Mouse (Mus musculus) ovary, adult 10 weeks (tissue): ENCODE data around the gene Olfr398. TPM values are rescaled to one million over a fixed set of nuclear protein-coding genes. Genes with fewer than 3 reads are reported as not detected.

Source experiments
- polyA plus RNA-seq: library from polyadenylated mRNA; stranded (reverse); fragments of 350-450 nt; fragmentation: Illumina TruSeq; extraction: RNeasy Lipid Tissue Mini Kit (QIAGEN cat#74804); gene quantifications from one replicate; pipeline ENCODE4 v1.2.3, GENCODE M21; 2014

The Olfr398 gene
- polyA plus RNA-seq, result not detected

GRCm38 (mm10) chr11:73990307-73990706, at the start of gene Olfr398:
Gene Olfr398 (minus strand): TSS chr11:73990407.

GRCm38 (mm10) chr11:73960517-73960916, 29.7 kb downstream of the Olfr398 start, which contains the start of gene Olfr397:
Gene Olfr397 (plus strand): TSS chr11:73960817.

GRCm38 (mm10) chr11:73936377-73936776, 53.8 kb downstream of the Olfr398 start, which contains the start of gene Olfr23:
Gene Olfr23 (plus strand): TSS chr11:73936677.

Other genes starting within 250 kb of the Olfr398 start
- gene Olfr389, start 209.7 kb downstream of the Olfr398 start, polyA plus RNA-seq, result not detected
- gene Olfr390, start 207.4 kb downstream of the Olfr398 start, polyA plus RNA-seq, result not detected
- not detected for gene Olfr391-ps, start 187.4 kb downstream of the Olfr398 start, polyA plus RNA-seq
- gene Olfr392, start 173.4 kb downstream of the Olfr398 start, polyA plus RNA-seq, result not detected
- not detected for gene Olfr393, start 139.0 kb downstream of the Olfr398 start, polyA plus RNA-seq
- gene Olfr394, start 99.6 kb downstream of the Olfr398 start, polyA plus RNA-seq, result not detected
- gene Olfr395, start 81.1 kb downstream of the Olfr398 start, polyA plus RNA-seq, result not detected
- gene Olfr23, start 53.7 kb downstream of the Olfr398 start, polyA plus RNA-seq, result not detected
- not detected for gene Olfr397, start 29.6 kb downstream of the Olfr398 start, polyA plus RNA-seq
- not detected for gene Olfr139, start 66.1 kb upstream of the Olfr398 start, polyA plus RNA-seq
- not detected for gene Olfr399, start 66.2 kb upstream of the Olfr398 start, polyA plus RNA-seq
- 7.3 TPM for gene Zfp616, start 79.5 kb upstream of the Olfr398 start, polyA plus RNA-seq
- not detected for gene Olfr401, start 123.3 kb upstream of the Olfr398 start, polyA plus RNA-seq
- gene Olfr402, start 163.1 kb upstream of the Olfr398 start, polyA plus RNA-seq, result not detected
- gene Olfr403, start 195.8 kb upstream of the Olfr398 start, polyA plus RNA-seq, result not detected
- not detected for gene Olfr43, start 221.0 kb upstream of the Olfr398 start, polyA plus RNA-seq